Mouse (Mus musculus) MEL (cell line): Measurements from ENCODE around the gene Cchcr1.

Experiments used
- CHD1 ChIP-seq: IDR thresholded peaks from 2 replicates; pipeline ENCODE4 v1.6.1; 2012; ENCODE audit warnings: low read depth, mild to moderate bottlenecking, inconsistent platforms, low read length, improper control_type of control experiment
- CTCF ChIP-seq, 3 experiments: IDR thresholded peaks in 2 of 3; conservative IDR thresholded peaks in 1 of 3; 2 replicates each; pipeline ENCODE4 v1.5.1; 2011 to 2012; ENCODE audit warnings: low read length in 3 of 3, low read depth in 2 of 3, mild to moderate bottlenecking in 2 of 3, improper control_type of control experiment in 1 of 3, inconsistent platforms in 1 of 3, mixed read lengths in 1 of 3, moderate library complexity in 1 of 3; ENCODE audit not compliant: control insufficient read depth in 1 of 3, insufficient read depth in 1 of 3, poor library complexity in 1 of 3, severe bottlenecking in 1 of 3
- E2F4 ChIP-seq: IDR thresholded peaks from 2 replicates; pipeline ENCODE4 v1.6.1; 2011; ENCODE audit warnings: low read depth, low read length, improper control_type of control experiment, borderline replicate concordance
- EP300 ChIP-seq, 2 experiments: IDR thresholded peaks; 2 replicates each; pipeline ENCODE4 v1.6.1; 2011; ENCODE audit warnings: improper control_type of control experiment in 2 of 2, low read length in 2 of 2, low read depth in 1 of 2, mild to moderate bottlenecking in 1 of 2
- HCFC1 ChIP-seq: IDR thresholded peaks from 2 replicates; pipeline ENCODE4 v1.6.1; 2012; ENCODE audit warnings: low read depth, mild to moderate bottlenecking, inconsistent platforms, low read length, improper control_type of control experiment, moderate library complexity
- MXI1 ChIP-seq: IDR thresholded peaks from 2 replicates; pipeline ENCODE4 v1.6.1; 2011; ENCODE audit warnings: mild to moderate bottlenecking, low read depth, low read length, improper control_type of control experiment
- MYB ChIP-seq: IDR thresholded peaks from 2 replicates; pipeline ENCODE4 v1.6.1; 2011; ENCODE audit warnings: mild to moderate bottlenecking, low read depth, low read length, improper control_type of control experiment
- NELFE ChIP-seq: IDR thresholded peaks from 2 replicates; pipeline ENCODE4 v1.6.1; 2011; ENCODE audit warnings: low read depth, low read length, improper control_type of control experiment
- POLR2A ChIP-seq, 2 experiments: IDR thresholded peaks; 2 replicates each; pipeline ENCODE4 v1.6.1; 2011 to 2012; ENCODE audit warnings: low read length in 2 of 2, mild to moderate bottlenecking in 2 of 2, control low read depth in 1 of 2, improper control_type of control experiment in 1 of 2, low read depth in 1 of 2, moderate library complexity in 1 of 2; ENCODE audit not compliant: control insufficient read depth in 1 of 2, insufficient read depth in 1 of 2, poor library complexity in 1 of 2
- RCOR1 ChIP-seq: IDR thresholded peaks from 2 replicates; pipeline ENCODE4 v1.6.1; 2012; ENCODE audit warnings: low read depth, mild to moderate bottlenecking, inconsistent platforms, low read length, improper control_type of control experiment
- USF1 ChIP-seq: IDR thresholded peaks from 2 replicates; pipeline ENCODE4 v1.6.1; 2014; ENCODE audit warnings: low read depth, mild to moderate bottlenecking, inconsistent platforms, low read length, improper control_type of control experiment, moderate library complexity
- ZKSCAN1 ChIP-seq: IDR thresholded peaks from 2 replicates; pipeline ENCODE4 v1.6.1; 2012; ENCODE audit warnings: low read depth, mild to moderate bottlenecking, inconsistent platforms, low read length, improper control_type of control experiment, moderate library complexity

GRCm38 (mm10) chr17:35543412-35543861 is 26.5 kb downstream of the Cchcr1 start:
- TF ChIP-seq RCOR1, result no peak
- TF ChIP-seq CHD1, result no peak
- TF ChIP-seq MXI1, result peak; percentile 28
- no peak for TF ChIP-seq EP300 (IDR thresholded peaks at IDR 0.05; ENCODE audit: low read depth in 1 of 2, low read length in 2 of 2)
- TF ChIP-seq CTCF (IDR thresholded peaks at IDR 0.05 in 2 of 3, conservative IDR thresholded peaks at IDR 0.05 in 1 of 3; ENCODE audit: control insufficient read depth in 1 of 3, insufficient read depth in 1 of 3, low read depth in 2 of 3, low read length in 3 of 3, poor library complexity in 1 of 3, severe bottlenecking in 1 of 3), result no peak
- peak in 1 of 2 experiments; percentile 42; a peak in 2 of 4 replicates for TF ChIP-seq POLR2A (IDR thresholded peaks at IDR 0.05; ENCODE audit: control insufficient read depth in 1 of 2, insufficient read depth in 1 of 2, low read depth in 1 of 2, low read length in 2 of 2, poor library complexity in 1 of 2)
- no peak for TF ChIP-seq MYB
- no peak for TF ChIP-seq E2F4
- no peak for TF ChIP-seq NELFE
- TF ChIP-seq HCFC1, result no peak
- TF ChIP-seq USF1, result no peak
- TF ChIP-seq ZKSCAN1, result no peak
